Mouse (Mus musculus) CH12.LX (cell line): ENCODE data around the gene 4931428F04Rik. TPM values are rescaled to one million over a fixed set of nuclear protein-coding genes. Genes with fewer than 3 reads are reported as not detected.

Experiments used
- DNase-seq: peaks from one replicate; pipeline ENCODE4 v3.0.0-alpha.2; 2013; ENCODE audit errors: extremely low read depth
- H3K27ac ChIP-seq: 2 replicates; pipeline ENCODE4 v1.5.1; 2012; ENCODE audit warnings: low read depth, mild to moderate bottlenecking, control low read depth, moderate library complexity; ENCODE audit not compliant: insufficient read depth
- H3K27me3 ChIP-seq: replicated peaks from 2 replicates; pipeline ENCODE3; 2012; ENCODE audit warnings: inconsistent platforms
- H3K36me3 ChIP-seq, 2 experiments: replicated peaks in 1 of 2; 2 replicates each; pipeline versions ENCODE3 to v1.6.1; 2012; ENCODE audit warnings: inconsistent platforms in 1 of 2, low read length in 1 of 2, mild to moderate bottlenecking in 1 of 2, mixed read lengths in 1 of 2, moderate library complexity in 1 of 2; ENCODE audit not compliant: control insufficient read depth in 1 of 2, insufficient read depth in 1 of 2
- H3K4me1 ChIP-seq, 2 experiments: 2 replicates each; pipeline ENCODE4 v1.6.1; 2012; ENCODE audit warnings: inconsistent platforms in 1 of 2, moderate library complexity in 1 of 2; ENCODE audit not compliant: insufficient read depth in 2 of 2, control insufficient read depth in 1 of 2
- H3K4me2 ChIP-seq: 2 replicates; pipeline ENCODE4 v1.6.1; 2012; ENCODE audit warnings: low read depth, mild to moderate bottlenecking, control low read depth; ENCODE audit not compliant: poor library complexity, insufficient read depth, severe bottlenecking
- H3K4me3 ChIP-seq, 3 experiments: fragments of 150-350 bp in 1 of 3; sonication (generic) in 1 of 3; replicated peaks in 1 of 3; 2 replicates each; pipeline versions ENCODE3 to v1.5.1; 2011 to 2012; ENCODE audit warnings: low read depth in 2 of 3, low read length in 2 of 3, mild to moderate bottlenecking in 2 of 3, moderate library complexity in 2 of 3, control low read depth in 1 of 3, improper control_type of control experiment in 1 of 3, inconsistent platforms in 1 of 3, mixed read lengths in 1 of 3; ENCODE audit not compliant: poor library complexity in 1 of 3
- H3K79me2 ChIP-seq: replicated peaks from 2 replicates; pipeline ENCODE4 v1.6.1; 2012; ENCODE audit warnings: mild to moderate bottlenecking, moderate library complexity; ENCODE audit not compliant: control insufficient read depth, poor library complexity, insufficient read depth, severe bottlenecking; ENCODE audit errors: extremely low read depth
- H3K9ac ChIP-seq: 2 replicates; pipeline ENCODE4 v1.6.1; 2012; ENCODE audit warnings: low read depth, mild to moderate bottlenecking, control low read depth, moderate library complexity; ENCODE audit not compliant: insufficient read depth
- H3K9me3 ChIP-seq: replicated peaks from 2 replicates; pipeline ENCODE3; 2012; ENCODE audit warnings: low read length, inconsistent platforms, mixed read lengths
- CHD1 ChIP-seq: IDR thresholded peaks from 2 replicates; pipeline ENCODE4 v1.6.1; 2012; ENCODE audit warnings: low read depth, low read length, improper control_type of control experiment, inconsistent platforms
- E2F4 ChIP-seq: IDR thresholded peaks from 2 replicates; pipeline ENCODE4 v1.6.1; 2011; ENCODE audit warnings: low read depth, low read length, improper control_type of control experiment; ENCODE audit not compliant: insufficient replicate concordance
- KAT2A ChIP-seq: IDR thresholded peaks from 2 replicates; pipeline ENCODE4 v1.6.1; 2012; ENCODE audit warnings: low read length, improper control_type of control experiment, inconsistent platforms; ENCODE audit not compliant: insufficient replicate concordance
- MAX ChIP-seq: IDR thresholded peaks from 2 replicates; pipeline ENCODE4 v1.6.1; 2011; ENCODE audit warnings: low read length, improper control_type of control experiment
- MEF2A ChIP-seq: IDR thresholded peaks from 2 replicates; pipeline ENCODE4 v1.6.1; 2014; ENCODE audit warnings: low read depth, mild to moderate bottlenecking, inconsistent platforms, low read length, improper control_type of control experiment, borderline replicate concordance
- MXI1 ChIP-seq: IDR thresholded peaks from 2 replicates; pipeline ENCODE4 v1.6.1; 2011; ENCODE audit warnings: mild to moderate bottlenecking, low read depth, low read length, improper control_type of control experiment
- POLR2A ChIP-seq: IDR thresholded peaks from 2 replicates; pipeline ENCODE4 v1.6.1; 2011; ENCODE audit warnings: low read depth, mild to moderate bottlenecking, improper control_type of control experiment, low read length
- POLR2AphosphoS2 ChIP-seq: IDR thresholded peaks from 2 replicates; pipeline ENCODE4 v1.6.1; 2011; ENCODE audit warnings: low read depth, low read length, improper control_type of control experiment
- SIN3A ChIP-seq: IDR thresholded peaks from 2 replicates; pipeline ENCODE4 v1.6.1; 2012; ENCODE audit warnings: low read length, improper control_type of control experiment, inconsistent platforms
- ZNF384 ChIP-seq: IDR thresholded peaks from 2 replicates; pipeline ENCODE4 v1.6.1; 2012; ENCODE audit warnings: low read depth, low read length, improper control_type of control experiment, inconsistent platforms
- dilution Hi-C: fragments of 300-500 bp; cut with MboI; formaldehyde crosslinking; loops from 2 replicates; pipeline ENCODE4 v1.14.3; 2020; ENCODE audit warnings: low sequenced_read_pairs; ENCODE audit not compliant: extremely low pct_unique_long_range_greater_than_20kb, extremely low pct_ligation_motif_present
- in situ Hi-C: fragments of 300-500 bp; cut with MboI; formaldehyde crosslinking; loops from 3 replicates; pipeline ENCODE4 v1.14.3; 2019; ENCODE audit warnings: low sequenced_read_pairs, low pct_ligation_motif_present, low pct_unique_long_range_greater_than_20kb, mixed read lengths
- polyA plus RNA-seq: library from polyadenylated mRNA; unstranded; fragments of >175 nt; gene quantifications from 2 replicates; pipeline ENCODE4 v1.2.1, GENCODE M21; 2012; ENCODE audit warnings: low read depth; ENCODE audit not compliant: insufficient read length
- total RNA-seq, 2 experiments: library from RNA; depleted of rRNA; stranded (reverse); fragments of 300-350 nt in 1 of 2; fragments of >200 nt in 1 of 2; gene quantifications; 2 replicates each; pipeline ENCODE4 v1.2.3; 2012 to 2014

The 4931428F04Rik gene
- total and polyA plus RNA-seq, 3 experiments = 2.7 to 9.1 (median 4.7) TPM

GRCm38 (mm10) chr8:105231503-105232320 is 58.0 kb downstream of the 4931428F04Rik start:
- DNase-seq = no peak
- H3K4me2 ChIP-seq = no peak overlapping the region
- H3K79me2 ChIP-seq = peaks cover 12% of the 10 kb centered on the region; the same call in 1 of the 2 replicates
- H3K9ac ChIP-seq = no peak overlapping the region
- H3K9me3 ChIP-seq = no peaks in the 10 kb centered on the region
- no peak overlapping the region for H3K4me3 ChIP-seq
- TF ChIP-seq SIN3A (no peak), MAX (no peak), E2F4 (no peak), CHD1 (no peak), POLR2A (no peak), ZNF384 (no peak), MXI1 (no peak), POLR2AphosphoS2 (no peak), MEF2A (no peak), KAT2A (no peak)
- H3K27ac ChIP-seq = no peak overlapping the region
- peaks cover 0 to 21% of the 10 kb centered on the region in 2 experiments; a peak in 2 of 4 replicates for H3K4me1 ChIP-seq
- peaks cover 15 to 52% of the 10 kb centered on the region in 2 experiments for H3K36me3 ChIP-seq
- dilution Hi-C loops = no loop called here
- in situ Hi-C loops = no loop called here
- no peaks in the 10 kb centered on the region for H3K27me3 ChIP-seq

Other genes starting within 250 kb of the 4931428F04Rik start
Only the 20 nearest of the 23 such genes appear.
- gene Ces3b, start 206.1 kb downstream of the 4931428F04Rik start, total RNA-seq (2012; rRNA removed) = not detected in 2 replicates
- gene Ces3b, start 206.1 kb downstream of the 4931428F04Rik start, total RNA-seq (2014; rRNA removed) = not detected in 2 replicates
- gene Ces3b, start 206.1 kb downstream of the 4931428F04Rik start, polyA plus RNA-seq = not detected in 2 replicates
- not detected in 2 replicates for gene Ces4a, start 158.1 kb downstream of the 4931428F04Rik start, total RNA-seq (2012; rRNA removed)
- gene Ces4a, start 158.1 kb downstream of the 4931428F04Rik start, total RNA-seq (2014; rRNA removed) = not detected in 2 replicates
- not detected in 2 replicates for gene Ces4a, start 158.1 kb downstream of the 4931428F04Rik start, polyA plus RNA-seq
- 49.7 and 70.2 TPM in 2 replicates for gene Cbfb, start 119.2 kb downstream of the 4931428F04Rik start, total RNA-seq (2012; rRNA removed)
- gene Cbfb, start 119.2 kb downstream of the 4931428F04Rik start, total RNA-seq (2014; rRNA removed) = 170 and 203 TPM in 2 replicates
- 87.9 and 97.7 TPM in 2 replicates for gene Cbfb, start 119.2 kb downstream of the 4931428F04Rik start, polyA plus RNA-seq
- gene D230025D16Rik, start 64.7 kb downstream of the 4931428F04Rik start, total RNA-seq (2012; rRNA removed) = 10.7 and 11.9 TPM in 2 replicates
- gene D230025D16Rik, start 64.7 kb downstream of the 4931428F04Rik start, total RNA-seq (2014; rRNA removed) = 19.2 and 21.5 TPM in 2 replicates
- 13.5 and 14.0 TPM in 2 replicates for gene D230025D16Rik, start 64.7 kb downstream of the 4931428F04Rik start, polyA plus RNA-seq
- 4.0 and 4.1 TPM in 2 replicates for gene B3gnt9, start 34.7 kb downstream of the 4931428F04Rik start, total RNA-seq (2012; rRNA removed)
- 0.66 and 0.78 TPM in 2 replicates for gene B3gnt9, start 34.7 kb downstream of the 4931428F04Rik start, total RNA-seq (2014; rRNA removed)
- gene B3gnt9, start 34.7 kb downstream of the 4931428F04Rik start, polyA plus RNA-seq = 0.57 and 0.91 TPM in 2 replicates
- gene Tradd, start 25.3 kb downstream of the 4931428F04Rik start, total RNA-seq (2012; rRNA removed) = 30.8 and 31.0 TPM in 2 replicates
- 20.4 and 20.7 TPM in 2 replicates for gene Tradd, start 25.3 kb downstream of the 4931428F04Rik start, total RNA-seq (2014; rRNA removed)
- gene Tradd, start 25.3 kb downstream of the 4931428F04Rik start, polyA plus RNA-seq = 18.6 and 24.3 TPM in 2 replicates
- 8.6 and 10.5 TPM in 2 replicates for gene Fbxl8, start 25.2 kb downstream of the 4931428F04Rik start, total RNA-seq (2012; rRNA removed)
- gene Fbxl8, start 25.2 kb downstream of the 4931428F04Rik start, total RNA-seq (2014; rRNA removed) = 4.6 and 5.2 TPM in 2 replicates
- 5.4 and 5.9 TPM in 2 replicates for gene Fbxl8, start 25.2 kb downstream of the 4931428F04Rik start, polyA plus RNA-seq
- gene Hsf4, start 20.1 kb downstream of the 4931428F04Rik start, total RNA-seq (2012; rRNA removed) = 0.08 TPM in 1 of 2 replicates, not detected in the other
- gene Hsf4, start 20.1 kb downstream of the 4931428F04Rik start, total RNA-seq (2014; rRNA removed) = not detected in 2 replicates
- not detected in 2 replicates for gene Hsf4, start 20.1 kb downstream of the 4931428F04Rik start, polyA plus RNA-seq
- 0.34 and 0.42 TPM in 2 replicates for gene Nol3, start 13.7 kb downstream of the 4931428F04Rik start, total RNA-seq (2012; rRNA removed)
- not detected in 2 replicates for gene Nol3, start 13.7 kb downstream of the 4931428F04Rik start, total RNA-seq (2014; rRNA removed)
- gene Nol3, start 13.7 kb downstream of the 4931428F04Rik start, polyA plus RNA-seq = 0.31 TPM in 1 of 2 replicates, not detected in the other
- 10.9 and 12.5 TPM in 2 replicates for gene Exoc3l, start 6.2 kb upstream of the 4931428F04Rik start, total RNA-seq (2012; rRNA removed)
- 3.9 and 4.4 TPM in 2 replicates for gene Exoc3l, start 6.2 kb upstream of the 4931428F04Rik start, total RNA-seq (2014; rRNA removed)
- 6.3 and 7.5 TPM in 2 replicates for gene Exoc3l, start 6.2 kb upstream of the 4931428F04Rik start, polyA plus RNA-seq
- gene E2f4, start 7.8 kb upstream of the 4931428F04Rik start, total RNA-seq (2012; rRNA removed) = 51.0 and 62.4 TPM in 2 replicates
- 34.1 and 39.9 TPM in 2 replicates for gene E2f4, start 7.8 kb upstream of the 4931428F04Rik start, total RNA-seq (2014; rRNA removed)
- gene E2f4, start 7.8 kb upstream of the 4931428F04Rik start, polyA plus RNA-seq = 165 and 198 TPM in 2 replicates
- gene Elmo3, start 15.7 kb upstream of the 4931428F04Rik start, total RNA-seq (2012; rRNA removed) = 1.4 and 1.6 TPM in 2 replicates
- gene Elmo3, start 15.7 kb upstream of the 4931428F04Rik start, total RNA-seq (2014; rRNA removed) = 0.72 and 0.77 TPM in 2 replicates
- 1.3 and 2.4 TPM in 2 replicates for gene Elmo3, start 15.7 kb upstream of the 4931428F04Rik start, polyA plus RNA-seq
- 1.7 and 1.8 TPM in 2 replicates for gene Lrrc29, start 36.4 kb upstream of the 4931428F04Rik start, total RNA-seq (2012; rRNA removed)
- 0.73 and 1.4 TPM in 2 replicates for gene Lrrc29, start 36.4 kb upstream of the 4931428F04Rik start, total RNA-seq (2014; rRNA removed)
- 1.4 and 1.8 TPM in 2 replicates for gene Lrrc29, start 36.4 kb upstream of the 4931428F04Rik start, polyA plus RNA-seq
- 88.1 and 113 TPM in 2 replicates for gene Tmem208, start 36.5 kb upstream of the 4931428F04Rik start, total RNA-seq (2012; rRNA removed)
- 133 and 135 TPM in 2 replicates for gene Tmem208, start 36.5 kb upstream of the 4931428F04Rik start, total RNA-seq (2014; rRNA removed)
- gene Tmem208, start 36.5 kb upstream of the 4931428F04Rik start, polyA plus RNA-seq = 76.2 and 99.9 TPM in 2 replicates
- gene Fhod1, start 58.1 kb upstream of the 4931428F04Rik start, total RNA-seq (2012; rRNA removed) = 3.1 and 3.5 TPM in 2 replicates
- 0.81 and 1.8 TPM in 2 replicates for gene Fhod1, start 58.1 kb upstream of the 4931428F04Rik start, total RNA-seq (2014; rRNA removed)
- 7.4 and 8.1 TPM in 2 replicates for gene Fhod1, start 58.1 kb upstream of the 4931428F04Rik start, polyA plus RNA-seq
- gene Slc9a5, start 59.0 kb upstream of the 4931428F04Rik start, total RNA-seq (2012; rRNA removed) = 3.5 and 4.5 TPM in 2 replicates
- gene Slc9a5, start 59.0 kb upstream of the 4931428F04Rik start, total RNA-seq (2014; rRNA removed) = 0.72 and 0.95 TPM in 2 replicates
- 3.1 and 3.5 TPM in 2 replicates for gene Slc9a5, start 59.0 kb upstream of the 4931428F04Rik start, polyA plus RNA-seq
- gene Plekhg4, start 83.4 kb upstream of the 4931428F04Rik start, total RNA-seq (2012; rRNA removed) = 0.80 and 1.1 TPM in 2 replicates
- gene Plekhg4, start 83.4 kb upstream of the 4931428F04Rik start, total RNA-seq (2014; rRNA removed) = 0.44 and 0.59 TPM in 2 replicates
- 0.33 and 0.54 TPM in 2 replicates for gene Plekhg4, start 83.4 kb upstream of the 4931428F04Rik start, polyA plus RNA-seq
- 0.08 TPM in 1 of 2 replicates, not detected in the other for gene Kctd19, start 123.6 kb upstream of the 4931428F04Rik start, total RNA-seq (2012; rRNA removed)
- not detected in 2 replicates for gene Kctd19, start 123.6 kb upstream of the 4931428F04Rik start, total RNA-seq (2014; rRNA removed)
- 0.22 TPM in 1 of 2 replicates, not detected in the other for gene Kctd19, start 123.6 kb upstream of the 4931428F04Rik start, polyA plus RNA-seq
- 0.34 and 0.38 TPM in 2 replicates for gene Lrrc36, start 123.7 kb upstream of the 4931428F04Rik start, total RNA-seq (2012; rRNA removed)
- 0.26 TPM in 1 of 2 replicates, not detected in the other for gene Lrrc36, start 123.7 kb upstream of the 4931428F04Rik start, total RNA-seq (2014; rRNA removed)
- gene Lrrc36, start 123.7 kb upstream of the 4931428F04Rik start, polyA plus RNA-seq = 0.19 TPM in 2 replicates
- 0.25 TPM in 2 replicates for gene Tppp3, start 181.7 kb upstream of the 4931428F04Rik start, total RNA-seq (2012; rRNA removed)
- not detected in 2 replicates for gene Tppp3, start 181.7 kb upstream of the 4931428F04Rik start, total RNA-seq (2014; rRNA removed)
- 0.39 and 0.49 TPM in 2 replicates for gene Tppp3, start 181.7 kb upstream of the 4931428F04Rik start, polyA plus RNA-seq